Mouse (Mus musculus) intestine, embryonic 16.5 days (tissue): ENCODE measurements around the gene Asphd1. TPM values are rescaled to one million over a fixed set of nuclear protein-coding genes. Genes with fewer than 3 reads are reported as not detected.

ENCODE experiments used
- ATAC-seq: fragments of 200-750 bp; cut with Nextera tagmentation; 2 replicates; pipeline ENCODE4 v1.8.0; 2017; ENCODE audit warnings: moderate TSS enrichment, moderate library complexity
- H3K27ac ChIP-seq: fragments of 300-500 bp; sonication (generic); 2 replicates; pipeline ENCODE4 v1.5.1; 2014; ENCODE audit warnings: mild to moderate bottlenecking, low read length
- H3K27me3 ChIP-seq: fragments of 300-500 bp; sonication (generic); replicated peaks from 2 replicates; pipeline ENCODE4 v1.6.1; 2014; ENCODE audit warnings: low read length, control low read depth, mixed read lengths; ENCODE audit not compliant: control insufficient read depth, insufficient read depth
- H3K36me3 ChIP-seq: fragments of 300-500 bp; sonication (generic); 2 replicates; pipeline ENCODE4 v1.6.1; 2014; ENCODE audit warnings: low read length, control low read depth; ENCODE audit not compliant: control insufficient read depth, insufficient read depth
- H3K4me1 ChIP-seq: fragments of 300-500 bp; sonication (generic); 2 replicates; pipeline ENCODE4 v1.6.1; 2014; ENCODE audit warnings: low read length, control low read depth, mixed read lengths; ENCODE audit not compliant: control insufficient read depth, insufficient read depth
- H3K4me2 ChIP-seq: fragments of 300-500 bp; sonication (generic); 2 replicates; pipeline ENCODE4 v1.6.1; 2014; ENCODE audit warnings: low read depth, low read length, control low read depth
- H3K4me3 ChIP-seq: fragments of 300-500 bp; sonication (generic); 2 replicates; pipeline ENCODE4 v1.5.1; 2014; ENCODE audit warnings: mild to moderate bottlenecking, low read length
- H3K9ac ChIP-seq: fragments of 300-500 bp; sonication (generic); 2 replicates; pipeline ENCODE4 v1.6.1; 2014; ENCODE audit warnings: low read depth, low read length
- H3K9me3 ChIP-seq: fragments of 300-500 bp; sonication (generic); 2 replicates; pipeline ENCODE4 v1.6.1; 2016; ENCODE audit warnings: low read length, control low read depth; ENCODE audit not compliant: control insufficient read depth
- WGBS: fragments of 180-500 bp; shearing (Covaris S2); extraction: QIAGEN DNeasy Blood & Tissue Kit; methylation state at CpG from one replicate; pipeline ENCODE4 v1.1.7; 2014; 5-methylcytosine and 5-hydroxymethylcytosine counted together
- polyA plus RNA-seq: library from polyadenylated mRNA; unstranded; fragments of >200 nt; fragmentation: Nextera tagmentation; extraction: Ambion mirVana; gene quantifications from 2 replicates; pipeline ENCODE4 v1.2.1, GENCODE M21; 2015

Gene Asphd1
- polyA plus RNA-seq, 1 experiment from 2014 or later: 0.56 TPM

GRCm38 (mm10) chr7:126976878-126977459 is 27.6 kb upstream of the Asphd1 start:
- Histone ChIP-seq H3K9ac (peak overlapping the region; percentile 99), H3K4me1 (peaks cover 10% of the 10 kb centered on the region; the same call in 1 of the 2 replicates), H3K4me3 (peak overlapping the region; percentile 100), H3K9me3 (no peaks in the 10 kb centered on the region), H3K36me3 (peaks cover 24% of the 10 kb centered on the region), H3K27me3 (no peaks in the 10 kb centered on the region), H3K27ac (peak overlapping the region; percentile 98), H3K4me2 (peak overlapping the region; percentile 69)
- WGBS: 22% methylated on average over 14 of the region's 14 CpGs
- ATAC-seq: peak; percentile 64

- H3K4me2 ChIP-seq: peak within 1 kb of the TSS; percentile 69
- H3K27me3 ChIP-seq: no peaks in the 10 kb centered on the region
- H3K36me3 ChIP-seq: peaks cover 24% of the 10 kb centered on the region
- H3K4me3 ChIP-seq: peak within 1 kb of the TSS; percentile 100
- no peaks in the 10 kb centered on the region for H3K9me3 ChIP-seq
- under 1% methylated on average over 55 of the region's 55 CpGs for WGBS
- H3K9ac ChIP-seq: peak within 1 kb of the TSS; percentile 99
- H3K4me1 ChIP-seq: peaks cover 10% of the 10 kb centered on the region; the same call in 1 of the 2 replicates
- peak within 1 kb of the TSS; percentile 98 for H3K27ac ChIP-seq
- ATAC-seq: peak; percentile 93
Observed at GRCm38 (mm10) chr7:126975950-126976866, 26.8 kb upstream of the Asphd1 start, which contains the start of gene Cdiptos. Gene Cdiptos, minus strand, starts transcription at chr7:126976098.

GRCm38 (mm10) chr7:126975893-126975949 is 26.3 kb upstream of the Asphd1 start, which contains the start of gene Cdipt:
Gene Cdipt, plus strand, starts transcription at chr7:126975914.
- peak within 1 kb of the TSS; percentile 100 for H3K4me3 ChIP-seq
- 0% methylated on average over 1 of the region's 1 CpGs for WGBS
- H3K4me2 ChIP-seq: peak within 1 kb of the TSS; percentile 69
- H3K9me3 ChIP-seq: no peaks in the 10 kb centered on the region
- peak within 1 kb of the TSS; percentile 99 for H3K9ac ChIP-seq
- ATAC-seq: no peak
- no peaks in the 10 kb centered on the region for H3K27me3 ChIP-seq
- peak within 1 kb of the TSS; percentile 98 for H3K27ac ChIP-seq
- peaks cover 10% of the 10 kb centered on the region; the same call in 1 of the 2 replicates for H3K4me1 ChIP-seq
- peaks cover 21% of the 10 kb centered on the region for H3K36me3 ChIP-seq

GRCm38 (mm10) chr7:126975493-126975892 is 26.1 kb upstream of the Asphd1 start:
- peak; percentile 7 for ATAC-seq
- H3K4me1 ChIP-seq: peaks cover 10% of the 10 kb centered on the region; the same call in 1 of the 2 replicates
- H3K36me3 ChIP-seq: peaks cover 21% of the 10 kb centered on the region
- H3K9me3 ChIP-seq: no peaks in the 10 kb centered on the region
- peak overlapping the region; percentile 43 for H3K4me2 ChIP-seq
- no peaks in the 10 kb centered on the region for H3K27me3 ChIP-seq
- H3K9ac ChIP-seq: peak overlapping the region; percentile 54
- 12% methylated on average over 8 of the region's 8 CpGs for whole genome bisulfite sequencing
- H3K4me3 ChIP-seq: peak overlapping the region; percentile 100
- H3K27ac ChIP-seq: peak overlapping the region; percentile 98

GRCm38 (mm10) chr7:126967361-126967760 is 18.0 kb upstream of the Asphd1 start:
- Histone ChIP-seq H3K9me3 (no peaks in the 10 kb centered on the region), H3K27ac (no peak overlapping the region), H3K4me1 (no peaks in the 10 kb centered on the region), H3K36me3 (no peaks in the 10 kb centered on the region), H3K4me2 (no peak overlapping the region), H3K4me3 (no peak overlapping the region), H3K9ac (no peak overlapping the region), H3K27me3 (peaks cover 7% of the 10 kb centered on the region; the same call in 1 of the 2 replicates)
- no peak for ATAC-seq
- 60% methylated on average over 6 of the region's 6 CpGs for WGBS

DNA sequence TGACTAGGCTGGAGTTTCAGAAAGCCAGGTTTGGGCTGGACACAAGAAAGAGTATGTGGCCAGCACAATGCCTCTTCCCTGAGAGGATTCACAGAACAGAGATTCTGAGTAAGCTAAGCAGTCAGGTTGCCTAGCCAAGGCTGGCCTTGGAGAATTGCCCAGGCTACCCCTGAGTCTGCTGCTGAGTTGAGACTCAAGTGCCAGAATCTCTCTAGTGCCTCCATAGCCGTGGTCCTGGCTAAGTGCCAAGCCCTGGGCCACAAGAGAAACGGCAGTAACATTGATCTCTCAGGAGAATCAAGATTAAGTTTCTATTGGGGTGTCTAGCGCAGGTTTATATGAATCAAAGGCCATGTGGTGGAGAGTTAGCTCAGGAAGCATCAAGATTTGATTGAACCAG is 16.2 kb upstream of the Asphd1 start:
- Histone ChIP-seq H3K9ac (no peak overlapping the region), H3K9me3 (no peaks in the 10 kb centered on the region), H3K4me1 (no peaks in the 10 kb centered on the region), H3K4me2 (no peak overlapping the region), H3K36me3 (no peaks in the 10 kb centered on the region), H3K4me3 (no peak overlapping the region), H3K27me3 (peaks cover 7% of the 10 kb centered on the region; the same call in 1 of the 2 replicates), H3K27ac (no peak overlapping the region)
- ATAC-seq: no peak
- WGBS: 46% methylated on average over 3 of the region's 3 CpGs

- no peak overlapping the region for H3K4me2 ChIP-seq
- H3K4me1 ChIP-seq: no peaks in the 10 kb centered on the region
- no peaks in the 10 kb centered on the region for H3K9me3 ChIP-seq
- no peaks in the 10 kb centered on the region for H3K36me3 ChIP-seq
- no peak overlapping the region for H3K9ac ChIP-seq
- 27% methylated on average over 19 of the region's 19 CpGs for WGBS
- peaks cover 7% of the 10 kb centered on the region; the same call in 1 of the 2 replicates for H3K27me3 ChIP-seq
- ATAC-seq: no peak
- H3K27ac ChIP-seq: no peak overlapping the region
- H3K4me3 ChIP-seq: no peak overlapping the region
Observed at GRCm38 (mm10) chr7:126963548-126964286, 14.3 kb upstream of the Asphd1 start.

GRCm38 (mm10) chr7:126961965-126962364 is 12.6 kb upstream of the Asphd1 start:
- WGBS: 90% methylated on average over 4 of the region's 4 CpGs
- Histone ChIP-seq H3K27me3 (peaks cover 7% of the 10 kb centered on the region; the same call in 1 of the 2 replicates), H3K9ac (no peak overlapping the region), H3K27ac (no peak overlapping the region), H3K9me3 (no peaks in the 10 kb centered on the region), H3K36me3 (no peaks in the 10 kb centered on the region), H3K4me3 (no peak overlapping the region), H3K4me1 (no peaks in the 10 kb centered on the region), H3K4me2 (no peak overlapping the region)
- no peak for ATAC-seq

DNA sequence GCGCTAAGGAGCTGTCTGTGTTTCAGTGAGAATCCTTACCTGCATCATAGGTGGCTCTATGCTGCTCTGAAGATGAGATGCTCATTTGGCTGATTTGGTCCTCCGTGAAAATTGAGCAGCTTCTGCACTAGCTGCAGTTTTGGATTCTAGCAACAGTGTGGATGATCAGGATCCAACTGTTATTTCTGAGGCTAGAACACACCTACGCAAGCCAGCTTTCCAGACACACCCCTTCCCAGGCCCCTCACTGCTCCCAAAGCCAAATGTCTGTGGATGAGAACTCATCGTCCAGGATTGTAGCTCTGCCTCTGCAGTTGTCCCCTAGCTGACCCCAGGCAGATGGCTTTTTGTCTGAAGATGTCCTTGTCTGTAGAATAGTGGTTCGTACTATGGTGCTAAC is 11.7 kb upstream of the Asphd1 start:
- Histone ChIP-seq H3K27ac (no peak overlapping the region), H3K4me3 (no peak overlapping the region), H3K9ac (no peak overlapping the region), H3K4me1 (no peaks in the 10 kb centered on the region), H3K27me3 (peaks cover 7% of the 10 kb centered on the region; the same call in 1 of the 2 replicates), H3K36me3 (no peaks in the 10 kb centered on the region), H3K4me2 (no peak overlapping the region), H3K9me3 (no peaks in the 10 kb centered on the region)
- ATAC-seq: no peak
- WGBS: 88% methylated on average over 5 of the region's 5 CpGs
